In genomic region chr2:71327715-71328114, GRCm38 (mm10) we compare ENCODE assay signal across 30 mouse cellular contexts. TPM values are rescaled to one million over a fixed set of nuclear protein-coding genes. Genes with fewer than 3 reads are reported as not detected.
A peak's percentile ranks its signal among the peaks of the same experiment; 100 is the strongest.
DNase-seq lines count a peak whose midpoint lies in the region; ATAC-seq and TF ChIP-seq lines count a peak whose summit lies in the region.
"Had no signal": no experiment of that assay in that cellular context is flagged by ENCODE, and none has a peak within 500 bp of the region (broad histone marks: within the 10 kb centered on the region; RNA-seq: fewer than 3 reads in every experiment).

No protein-coding gene starts in this region.

- no peak for ATAC-seq in hindbrain, postnatal 0 days
- no peak for ATAC-seq in hindbrain, embryonic 11.5 days (ENCODE audit: low FRiP score)
- ATAC-seq: forebrain, embryonic 15.5 days; inflammation-experienced regulatory T-cells, adult 6 months; midbrain, embryonic 15.5 days; Patski had no signal

- H3K27ac ChIP-seq in hindbrain, postnatal 0 days, result peak overlapping the region; percentile 45; the same call in 1 of the 2 replicates
- no peak overlapping the region for H3K27ac ChIP-seq in hindbrain, embryonic 11.5 days (ENCODE audit: low read depth, low read length)
- peak overlapping the region; percentile 28 for H3K27ac ChIP-seq in cortical plate, adult 2 months (ENCODE audit: insufficient read depth, low read length)
- H3K27ac ChIP-seq: embryonic facial prominence, embryonic 10.5 days; embryonic facial prominence, embryonic 15.5 days; forebrain, embryonic 15.5 days; hindbrain, embryonic 14.5 days; limb, embryonic 13.5 days; lung, embryonic 15.5 days; midbrain, embryonic 10.5 days; midbrain, embryonic 15.5 days; neural tube, embryonic 15.5 days had no signal

- H3K36me3 ChIP-seq in hindbrain, postnatal 0 days (ENCODE audit: insufficient read depth, low read length), result peaks cover 22% of the 10 kb centered on the region
- no peaks in the 10 kb centered on the region for H3K36me3 ChIP-seq in hindbrain, embryonic 11.5 days (ENCODE audit: control insufficient read depth, insufficient read depth, low read length)

- DNase-seq in hindbrain, postnatal 0 days (ENCODE audit: low spot score), result no peak
- DNase-seq in hindbrain, embryonic 11.5 days (ENCODE audit: low spot score), result no peak
- DNase-seq in 416B (ENCODE audit: low read depth), result peak; percentile 23
- peak; percentile 4 for DNase-seq in Muller cell, postnatal 12 days (ENCODE audit: inconsistent ontology term)
- DNase-seq in retina, postnatal 1 day, result no peak
- no peak for DNase-seq in gastrocnemius, adult 8-10 months (ENCODE audit: low spot score in 2 of 2)
- no peak for DNase-seq in spleen, postnatal 36 days (ENCODE audit: low spot score in 2 of 2)
- DNase-seq: adrenal gland, postnatal 10 days; cerebellum, adult 18-20 months; cerebellum, postnatal 10 days; gastrocnemius, postnatal 10 days; heart, postnatal 4 days; kidney, adult 11 months; kidney, postnatal 36 days; right cerebral cortex, postnatal 25 days; thymus, postnatal 14 days had no signal

- no peak overlapping the region for H3K4me2 ChIP-seq in hindbrain, postnatal 0 days (ENCODE audit: low read depth, low read length)
- no peak overlapping the region for H3K4me2 ChIP-seq in hindbrain, embryonic 11.5 days (replicated peaks; ENCODE audit: low read depth, low read length)
- H3K4me2 ChIP-seq: embryonic facial prominence, embryonic 15.5 days; forebrain, embryonic 15.5 days; heart, embryonic 11.5 days; hindbrain, embryonic 14.5 days; limb, embryonic 13.5 days; liver, embryonic 11.5 days; lung, embryonic 15.5 days; midbrain, embryonic 15.5 days; neural tube, embryonic 15.5 days had no signal

- no peaks in the 10 kb centered on the region for H3K27me3 ChIP-seq in hindbrain, postnatal 0 days (ENCODE audit: insufficient read depth, low read length)
- no peaks in the 10 kb centered on the region for H3K27me3 ChIP-seq in hindbrain, embryonic 11.5 days (ENCODE audit: control insufficient read depth, insufficient read depth, low read length)
- H3K27me3 ChIP-seq: embryonic facial prominence, embryonic 15.5 days; forebrain, embryonic 15.5 days; limb, embryonic 13.5 days; lung, embryonic 15.5 days; midbrain, embryonic 15.5 days; neural tube, embryonic 15.5 days; Patski had no signal

- no peak overlapping the region for H3K4me3 ChIP-seq in hindbrain, postnatal 0 days (ENCODE audit: low read length)
- H3K4me3 ChIP-seq in hindbrain, embryonic 11.5 days (ENCODE audit: low read depth, low read length), result no peak overlapping the region
- no peak overlapping the region for H3K4me3 ChIP-seq in cortical plate, adult 2 months (ENCODE audit: insufficient read depth, low read length)
- H3K4me3 ChIP-seq: embryonic facial prominence, embryonic 10.5 days; embryonic facial prominence, embryonic 15.5 days; forebrain, embryonic 15.5 days; limb, embryonic 13.5 days; lung, embryonic 15.5 days; midbrain, embryonic 10.5 days; midbrain, embryonic 15.5 days; neural tube, embryonic 15.5 days had no signal

- no peak for TF ChIP-seq POLR2A in cortical plate, adult 2 months (IDR thresholded peaks at IDR 0.05; ENCODE audit: extremely low read depth, insufficient read depth, low read length)

- no peaks in the 10 kb centered on the region for H3K4me1 ChIP-seq in hindbrain, postnatal 0 days (ENCODE audit: insufficient read depth, low read length)
- H3K4me1 ChIP-seq in hindbrain, embryonic 11.5 days (replicated peaks; ENCODE audit: control insufficient read depth, insufficient read depth, low read length), result no peaks in the 10 kb centered on the region
- no peaks in the 10 kb centered on the region for H3K4me1 ChIP-seq in cortical plate, adult 2 months (ENCODE audit: control insufficient read depth, insufficient read depth, low read length)
- H3K4me1 ChIP-seq: embryonic facial prominence, embryonic 15.5 days; forebrain, embryonic 15.5 days; limb, embryonic 13.5 days; midbrain, embryonic 10.5 days; midbrain, embryonic 15.5 days; neural tube, embryonic 15.5 days had no signal

- 72% methylated on average over 2 of the region's 2 CpGs for WGBS in hindbrain, postnatal 0 days
- WGBS in hindbrain, embryonic 11.5 days, result 92% methylated on average over 2 of the region's 2 CpGs

- no peak for TF ChIP-seq CTCF in hindbrain, postnatal 0 days (IDR thresholded peaks at IDR 0.05; ENCODE audit: low read depth)
- no peak for TF ChIP-seq CTCF in cortical plate, adult 2 months (IDR thresholded peaks at IDR 0.05; ENCODE audit: extremely low read depth, insufficient read depth, low read length)

- H3K9ac ChIP-seq in hindbrain, postnatal 0 days (replicated peaks; ENCODE audit: low read length), result no peak overlapping the region
- H3K9ac ChIP-seq in hindbrain, embryonic 11.5 days (ENCODE audit: low read depth, low read length), result no peak overlapping the region
- H3K9ac ChIP-seq: embryonic facial prominence, embryonic 15.5 days; forebrain, embryonic 15.5 days; hindbrain, embryonic 14.5 days; limb, embryonic 13.5 days; lung, embryonic 15.5 days; midbrain, embryonic 15.5 days; neural tube, embryonic 15.5 days had no signal

- H3K9me3 ChIP-seq in hindbrain, postnatal 0 days (ENCODE audit: low read length), result no peaks in the 10 kb centered on the region
- H3K9me3 ChIP-seq in hindbrain, embryonic 11.5 days (ENCODE audit: control insufficient read depth, low read length), result no peaks in the 10 kb centered on the region
- H3K9me3 ChIP-seq: embryonic facial prominence, embryonic 10.5 days; embryonic facial prominence, embryonic 15.5 days; forebrain, embryonic 15.5 days; limb, embryonic 13.5 days; lung, embryonic 15.5 days; midbrain, embryonic 10.5 days; midbrain, embryonic 15.5 days; neural tube, embryonic 15.5 days had no signal

RNA-seq across cellular contexts. Expression of gene Slc25a12, which starts 39.8 kb away (rescaled TPM):
- total RNA-seq in hindbrain, postnatal 0 days (2014; rRNA removed), result 158 and 199 TPM in 2 replicates
- 104 and 122 TPM in 2 replicates for polyA plus RNA-seq in hindbrain, postnatal 0 days (2015; fragmentation: Nextera tagmentation; extraction: Ambion mirVana)
- 39.7 and 41.5 TPM in 2 replicates for polyA plus RNA-seq in hindbrain, embryonic 11.5 days (2014; fragmentation: Nextera tagmentation; extraction: Ambion mirVana)
- polyA plus RNA-seq in cortical plate, adult 2 months (2012; rRNA removed), result 111 and 113 TPM in 2 replicates
- 100 to 1,000 TPM; 395 to 460 (median 419) TPM for total RNA-seq in gastrocnemius, adult 8-10 months (2022)

Comparison
In these comparisons a context has a peak if more than half of its experiments do, and no peak if none do; other contexts are left out.
1. DNase-seq: peak in 416B (single experiment) and Muller cell, postnatal 12 days (single experiment); none in hindbrain, postnatal 0 days (single experiment), hindbrain, embryonic 11.5 days (single experiment), retina, postnatal 1 day (single experiment), gastrocnemius, adult 8-10 months (0 of 2) and spleen, postnatal 36 days (0 of 2).